Mouse (Mus musculus): ENCODE data around the gene Dhx34. TPM values are rescaled to one million over a fixed set of nuclear protein-coding genes. Genes with fewer than 3 reads are reported as not detected.

Dhx34 gene
- polyA plus RNA-seq, 1 experiment from 2014 or later: 16.2 TPM

DNA sequence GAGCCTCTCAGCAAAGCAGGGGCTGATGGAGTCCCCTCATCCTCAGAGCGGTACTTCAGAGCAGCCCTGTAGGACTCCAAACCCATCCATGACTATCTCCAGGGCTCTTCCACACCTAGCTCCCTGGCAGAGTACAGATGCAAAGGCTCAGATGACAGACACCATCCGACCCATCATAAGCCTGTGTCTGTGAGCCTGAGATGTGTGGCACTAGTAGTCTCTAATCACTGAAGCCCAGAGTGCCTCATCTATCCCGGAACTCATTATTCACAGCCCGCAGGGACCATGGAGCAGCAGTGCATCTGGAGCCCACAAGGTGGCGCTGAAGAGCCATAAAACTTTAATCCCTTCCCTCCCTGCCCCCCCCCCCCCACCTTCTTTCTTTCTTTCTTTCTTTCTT is 29.5 kb downstream of the Dhx34 start:
- H3K36me3 ChIP-seq: peaks cover 14% of the 10 kb centered on the region
- H3K9me3 ChIP-seq: no peaks in the 10 kb centered on the region
- H3K4me1 ChIP-seq: peaks cover 3% of the 10 kb centered on the region; the same call in 1 of the 2 replicates
- H3K4me3 ChIP-seq: no peak overlapping the region
- no peak overlapping the region for H3K27ac ChIP-seq
- H3K9ac ChIP-seq: no peak overlapping the region
- WGBS: 18% methylated on average over 5 of the region's 5 CpGs
- H3K4me2 ChIP-seq: no peak overlapping the region
- no peaks in the 10 kb centered on the region for H3K27me3 ChIP-seq
- ATAC-seq (ENCODE audit: insufficient number of reproducible peaks, insufficient read depth, low FRiP score, low TSS enrichment, low read depth): no peak

GRCm38 (mm10) chr7:16187494-16187893 is 34.3 kb downstream of the Dhx34 start:
- H3K9ac ChIP-seq: no peak overlapping the region
- H3K4me3 ChIP-seq: no peak overlapping the region
- H3K27ac ChIP-seq: no peak overlapping the region
- H3K9me3 ChIP-seq: no peaks in the 10 kb centered on the region
- H3K36me3 ChIP-seq: peaks cover 21% of the 10 kb centered on the region
- WGBS: 83% methylated on average over 8 of the region's 8 CpGs
- ATAC-seq (ENCODE audit: insufficient number of reproducible peaks, insufficient read depth, low FRiP score, low TSS enrichment, low read depth): no peak
- no peak overlapping the region for H3K4me2 ChIP-seq
- H3K27me3 ChIP-seq: no peaks in the 10 kb centered on the region
- H3K4me1 ChIP-seq: no peaks in the 10 kb centered on the region

- Histone ChIP-seq H3K4me1 (no peaks in the 10 kb centered on the region), H3K4me3 (no peak overlapping the region), H3K9ac (no peak overlapping the region), H3K9me3 (no peaks in the 10 kb centered on the region; the same call in 1 of the 2 replicates), H3K36me3 (peaks cover 42% of the 10 kb centered on the region), H3K27ac (no peak overlapping the region), H3K4me2 (no peak overlapping the region), H3K27me3 (no peaks in the 10 kb centered on the region)
- 23% methylated on average over 8 of the region's 8 CpGs for WGBS
- no peak for ATAC-seq (ENCODE audit: insufficient number of reproducible peaks, insufficient read depth, low FRiP score, low TSS enrichment, low read depth)
Observed at GRCm38 (mm10) chr7:16183663-16184062, 38.2 kb downstream of the Dhx34 start.

DNA sequence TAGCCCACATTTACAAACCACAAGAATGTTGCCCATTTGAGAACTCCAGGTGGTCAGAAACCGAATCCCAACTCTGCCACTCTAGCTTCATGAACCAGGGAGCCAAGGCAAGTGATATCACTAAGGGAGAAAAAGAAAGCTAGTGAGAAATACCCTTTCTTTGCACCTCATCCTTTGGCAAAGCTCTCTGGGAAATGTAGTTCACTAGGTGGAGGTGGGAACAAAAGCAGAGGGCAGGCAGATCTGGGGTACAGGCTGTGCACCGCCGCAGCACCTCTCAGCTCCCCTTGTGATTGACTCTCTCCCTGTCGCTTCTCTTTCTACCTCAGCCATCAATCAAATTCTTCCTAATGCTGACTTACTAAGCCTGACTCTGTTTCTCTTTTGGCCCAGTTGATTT is 43.7 kb downstream of the Dhx34 start:
- no peak for ATAC-seq (ENCODE audit: insufficient number of reproducible peaks, insufficient read depth, low FRiP score, low TSS enrichment, low read depth)
- whole genome bisulfite sequencing: 76% methylated on average over 4 of the region's 4 CpGs
- H3K4me2 ChIP-seq: no peak overlapping the region

GRCm38 (mm10) chr7:16175542-16175931 is 46.3 kb downstream of the Dhx34 start:
- no peaks in the 10 kb centered on the region; the same call in 1 of the 2 replicates for H3K9me3 ChIP-seq
- peaks cover 16% of the 10 kb centered on the region for H3K4me1 ChIP-seq
- no peak for ATAC-seq (ENCODE audit: insufficient number of reproducible peaks, insufficient read depth, low FRiP score, low TSS enrichment, low read depth)
- peak overlapping the region; percentile 74 for H3K4me3 ChIP-seq
- H3K9ac ChIP-seq: peak overlapping the region; percentile 80
- H3K36me3 ChIP-seq: peaks cover 24% of the 10 kb centered on the region
- WGBS: 0% methylated on average over 10 of the region's 10 CpGs
- H3K27ac ChIP-seq: peak overlapping the region; percentile 64
- H3K4me2 ChIP-seq: peak overlapping the region; percentile 79
- no peaks in the 10 kb centered on the region; the same call in 1 of the 2 replicates for H3K27me3 ChIP-seq

More for the DNA sequence above, 43.7 kb downstream of the Dhx34 start:
- Histone ChIP-seq H3K4me1 (peaks cover 16% of the 10 kb centered on the region), H3K36me3 (peaks cover 32% of the 10 kb centered on the region), H3K4me3 (no peak overlapping the region), H3K9ac (no peak overlapping the region), H3K27ac (no peak overlapping the region), H3K9me3 (no peaks in the 10 kb centered on the region; the same call in 1 of the 2 replicates), H3K27me3 (no peaks in the 10 kb centered on the region; the same call in 1 of the 2 replicates)

DNA sequence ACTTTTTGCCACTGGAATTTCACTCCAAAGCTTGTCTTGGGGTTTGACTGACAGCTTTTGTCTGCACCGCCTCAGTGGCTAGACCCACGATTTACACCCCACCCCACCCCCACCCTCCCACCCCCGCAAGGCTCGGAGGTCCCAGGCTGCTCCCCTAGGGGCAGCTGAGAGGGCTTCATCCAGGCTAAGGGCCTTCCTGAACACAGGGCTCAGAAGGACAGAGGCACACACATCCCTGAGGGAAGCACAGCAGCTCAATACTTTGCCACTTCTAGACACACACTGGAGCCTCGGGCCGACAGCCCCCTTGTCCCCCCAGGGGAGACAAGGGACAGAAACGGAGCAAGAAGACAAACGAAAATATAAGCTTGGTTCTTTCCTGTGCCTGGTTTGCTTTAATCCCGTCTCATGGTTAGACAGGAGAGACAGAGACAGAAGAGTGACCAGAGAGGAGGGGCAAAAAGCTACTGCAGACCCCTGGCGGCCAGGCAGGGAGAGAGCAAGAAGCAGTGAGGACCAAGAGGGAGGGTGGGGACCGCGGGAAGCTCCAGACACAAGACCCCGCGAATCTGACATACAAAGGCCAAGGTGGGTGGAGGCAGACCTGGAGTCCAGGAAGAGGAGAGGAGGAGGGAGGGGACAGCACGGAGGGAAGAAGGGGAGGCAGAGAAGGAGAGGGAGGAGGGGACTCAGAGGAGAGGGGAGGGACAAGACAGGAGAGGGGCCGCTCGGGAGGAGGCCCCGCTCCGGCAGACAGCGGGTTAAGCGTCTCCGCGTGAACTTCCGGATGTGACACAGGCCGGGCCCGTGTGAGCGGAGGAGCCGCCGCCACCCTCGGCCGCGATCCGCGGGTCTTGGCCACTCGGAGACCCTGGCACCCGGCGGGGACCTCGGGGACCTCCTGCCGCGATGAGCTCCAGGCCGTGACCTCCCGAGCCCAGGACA is 47.0 kb downstream of the Dhx34 start, which contains the start of gene Meis3:
TSS of gene Meis3 (plus strand) at position 494 of the 945 bp plus-strand sequence.
- Histone ChIP-seq H3K9me3 (no peaks in the 10 kb centered on the region; the same call in 1 of the 2 replicates), H3K9ac (peak within 1 kb of the TSS; percentile 80), H3K27me3 (no peaks in the 10 kb centered on the region; the same call in 1 of the 2 replicates), H3K4me1 (peaks cover 16% of the 10 kb centered on the region), H3K4me2 (peak within 1 kb of the TSS; percentile 79), H3K36me3 (peaks cover 19% of the 10 kb centered on the region), H3K27ac (peak within 1 kb of the TSS; percentile 64), H3K4me3 (peak within 1 kb of the TSS; percentile 74)
- peak; percentile 75 for ATAC-seq (ENCODE audit: insufficient number of reproducible peaks, insufficient read depth, low FRiP score, low TSS enrichment, low read depth)
- under 1% methylated on average over 42 of the region's 42 CpGs for WGBS

- 0 out of 2 replicates have a peak, but pooled peaks cover 3% of the 10 kb centered on the region for H3K36me3 ChIP-seq
- 64% methylated on average over 5 of the region's 5 CpGs for WGBS
- no peak for ATAC-seq (ENCODE audit: insufficient number of reproducible peaks, insufficient read depth, low FRiP score, low TSS enrichment, low read depth)
- H3K9me3 ChIP-seq: peaks cover 2% of the 10 kb centered on the region; the same call in 1 of the 2 replicates
- H3K27ac ChIP-seq: no peak overlapping the region
- no peak overlapping the region for H3K4me2 ChIP-seq
- H3K9ac ChIP-seq: no peak overlapping the region
- H3K4me1 ChIP-seq: peaks cover 16% of the 10 kb centered on the region
- H3K4me3 ChIP-seq: no peak overlapping the region
- H3K27me3 ChIP-seq: no peaks in the 10 kb centered on the region; the same call in 1 of the 2 replicates
Observed at GRCm38 (mm10) chr7:16173146-16173545, 48.7 kb downstream of the Dhx34 start.

GRCm38 (mm10) chr7:16172586-16173140 is 49.2 kb downstream of the Dhx34 start:
- Histone ChIP-seq H3K4me3 (no peak overlapping the region), H3K27ac (no peak overlapping the region), H3K4me2 (no peak overlapping the region), H3K9ac (no peak overlapping the region), H3K27me3 (no peaks in the 10 kb centered on the region; the same call in 1 of the 2 replicates), H3K4me1 (peaks cover 16% of the 10 kb centered on the region), H3K9me3 (peaks cover 7% of the 10 kb centered on the region), H3K36me3 (0 out of 2 replicates have a peak, but pooled peaks cover under 1% of the 10 kb centered on the region)
- no peak for ATAC-seq (ENCODE audit: insufficient number of reproducible peaks, insufficient read depth, low FRiP score, low TSS enrichment, low read depth)
- 59% methylated on average over 1 of the region's 1 CpGs for WGBS

DNA sequence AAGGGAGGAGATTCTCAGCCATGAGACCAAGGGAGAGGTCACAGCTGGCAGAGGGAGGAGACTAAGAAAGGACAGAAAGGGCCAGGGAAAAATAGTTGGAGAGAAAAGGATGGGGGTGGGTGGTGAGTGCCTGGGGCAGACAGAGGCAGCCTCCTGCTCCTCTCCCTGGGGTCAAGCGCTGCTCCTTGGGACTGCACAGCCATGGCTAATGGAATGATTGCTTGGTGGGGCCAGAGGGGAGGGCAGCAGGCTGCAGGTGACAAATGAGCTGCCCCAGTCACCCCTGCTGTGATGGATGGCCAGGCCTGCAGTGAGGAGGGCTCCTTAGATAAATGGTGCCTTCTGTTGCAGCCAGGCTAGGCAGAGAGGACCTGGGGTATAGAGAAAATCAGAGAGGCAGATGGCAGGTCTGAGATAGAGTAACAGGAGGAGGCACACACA is 49.7 kb downstream of the Dhx34 start:
- Histone ChIP-seq H3K4me1 (peaks cover 16% of the 10 kb centered on the region), H3K9me3 (peaks cover 12% of the 10 kb centered on the region), H3K4me3 (no peak overlapping the region), H3K36me3 (no peaks in the 10 kb centered on the region), H3K27ac (no peak overlapping the region), H3K27me3 (no peaks in the 10 kb centered on the region; the same call in 1 of the 2 replicates), H3K4me2 (no peak overlapping the region), H3K9ac (peak overlapping the region; percentile 61)
- 8% methylated on average over 1 of the region's 1 CpGs for WGBS
- ATAC-seq (ENCODE audit: insufficient number of reproducible peaks, insufficient read depth, low FRiP score, low TSS enrichment, low read depth): no peak

DNA sequence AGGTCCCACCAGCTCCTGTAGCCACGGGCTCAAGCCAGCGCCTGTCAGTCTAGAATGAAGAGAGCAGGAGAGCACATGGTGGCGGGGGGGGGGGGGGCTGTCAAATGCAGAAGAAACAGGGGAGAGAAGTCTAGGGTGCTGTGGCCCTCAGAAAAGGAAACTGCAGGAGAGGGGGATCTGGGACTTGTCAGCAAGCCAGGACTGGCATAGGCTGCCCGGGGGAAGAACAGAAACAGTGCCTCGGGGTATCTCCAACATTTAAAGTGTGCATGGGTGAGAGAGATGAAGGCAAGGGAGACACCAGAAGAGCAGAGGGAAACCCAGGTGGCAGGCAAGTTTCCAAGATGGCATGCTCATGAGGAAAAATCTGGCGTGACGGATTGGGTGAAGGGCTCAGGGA is 59.8 kb downstream of the Dhx34 start:
- Histone ChIP-seq H3K4me3 (no peak overlapping the region), H3K27ac (no peak overlapping the region), H3K27me3 (peaks cover 28% of the 10 kb centered on the region), H3K36me3 (peaks cover 3% of the 10 kb centered on the region; the same call in 1 of the 2 replicates), H3K4me1 (peaks cover 10% of the 10 kb centered on the region; the same call in 1 of the 2 replicates), H3K9me3 (no peaks in the 10 kb centered on the region), H3K9ac (no peak overlapping the region), H3K4me2 (no peak overlapping the region)
- WGBS: 79% methylated on average over 7 of the region's 7 CpGs
- ATAC-seq (ENCODE audit: insufficient number of reproducible peaks, insufficient read depth, low FRiP score, low TSS enrichment, low read depth): no peak

GRCm38 (mm10) chr7:16161302-16161701 is 60.5 kb downstream of the Dhx34 start:
- no peak for ATAC-seq (ENCODE audit: insufficient number of reproducible peaks, insufficient read depth, low FRiP score, low TSS enrichment, low read depth)

More at GRCm38 (mm10) chr7:16161302-16161701, 60.5 kb downstream of the Dhx34 start:
- Histone ChIP-seq H3K27ac (no peak overlapping the region), H3K36me3 (peaks cover 3% of the 10 kb centered on the region; the same call in 1 of the 2 replicates), H3K4me1 (peaks cover 10% of the 10 kb centered on the region; the same call in 1 of the 2 replicates), H3K4me2 (no peak overlapping the region), H3K9ac (no peak overlapping the region), H3K27me3 (peaks cover 28% of the 10 kb centered on the region), H3K9me3 (no peaks in the 10 kb centered on the region), H3K4me3 (no peak overlapping the region)
- WGBS: 86% methylated on average over 9 of the region's 9 CpGs
